Mouse (Mus musculus) embryonic fibroblast, embryonic 13.5 days (primary cell): ENCODE results near the gene Anapc11. TPM values are rescaled to one million over a fixed set of nuclear protein-coding genes. Genes with fewer than 3 reads are reported as not detected.

Source experiments
- H3K27ac ChIP-seq: 2 replicates; pipeline ENCODE4 v1.5.1; 2012; ENCODE audit warnings: low read length, control low read depth, inconsistent platforms; ENCODE audit not compliant: insufficient read depth
- H3K4me1 ChIP-seq: 2 replicates; pipeline ENCODE4 v1.6.1; 2011; ENCODE audit warnings: low read length; ENCODE audit not compliant: control insufficient read depth, insufficient read depth
- H3K4me3 ChIP-seq: 2 replicates; pipeline ENCODE4 v1.5.1; 2011; ENCODE audit warnings: mild to moderate bottlenecking, control low read depth, low read length; ENCODE audit not compliant: insufficient read depth
- CTCF ChIP-seq: IDR thresholded peaks from 2 replicates; pipeline ENCODE4 v1.5.1; 2011; ENCODE audit warnings: mild to moderate bottlenecking, control low read depth, low read length, moderate library complexity, borderline replicate concordance; ENCODE audit not compliant: insufficient read depth
- POLR2A ChIP-seq: IDR thresholded peaks from 2 replicates; pipeline ENCODE4 v1.6.1; 2011; ENCODE audit warnings: low read depth, mild to moderate bottlenecking, control low read depth, low read length, moderate library complexity
- polyA plus RNA-seq: library from polyadenylated mRNA; stranded (reverse); fragments of >200 nt; gene quantifications from 2 replicates; pipeline ENCODE4 v1.2.4, GENCODE M21; 2011; ENCODE audit warnings: low read depth; ENCODE audit not compliant: missing spikeins, insufficient read length

Anapc11 gene
- polyA plus RNA-seq, 1 experiment, result 87.2 TPM

DNA sequence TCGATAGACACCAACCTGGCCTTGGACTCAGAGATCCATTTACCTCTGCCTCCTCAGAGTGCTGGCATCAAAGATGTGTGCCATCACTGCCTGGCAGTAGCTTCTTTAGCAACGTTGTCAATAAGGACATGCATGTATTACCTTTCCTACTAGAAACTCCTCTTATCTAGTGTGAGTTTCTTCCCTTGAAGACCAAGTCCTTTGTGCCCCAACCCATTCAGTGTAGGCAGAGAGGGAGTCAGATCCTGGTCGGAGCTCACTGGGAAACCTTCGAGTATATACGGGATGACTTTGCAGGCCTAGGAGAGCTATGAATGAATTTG is 24.0 kb upstream of the Anapc11 start:
- Histone ChIP-seq H3K4me1 (peaks cover 14% of the 10 kb centered on the region; the same call in 1 of the 2 replicates), H3K4me3 (peak overlapping the region; percentile 72), H3K27ac (peak overlapping the region; percentile 44)
- TF ChIP-seq CTCF, result no peak
- TF ChIP-seq POLR2A, result peak; percentile 58

DNA sequence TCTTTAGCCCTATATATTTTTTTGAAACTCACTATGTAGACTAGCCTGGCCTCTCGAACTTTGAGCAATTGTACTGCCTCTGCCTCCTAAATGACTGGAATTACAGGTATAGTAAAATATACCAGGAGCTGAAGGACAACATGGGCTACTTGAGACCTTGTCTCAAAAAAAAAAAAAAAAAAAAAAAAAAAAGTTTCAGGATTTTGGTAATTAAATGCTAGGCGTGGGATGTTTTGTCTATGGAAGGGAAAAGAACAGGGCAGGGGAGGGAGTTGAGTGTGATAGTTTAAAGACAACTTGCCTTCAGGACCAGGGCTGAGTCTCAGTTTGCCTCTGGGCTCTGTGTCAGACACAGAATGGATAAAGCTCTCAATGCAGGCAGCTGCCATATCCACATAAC is 23.2 kb upstream of the Anapc11 start:
- H3K4me3 ChIP-seq, result no peak overlapping the region
- H3K27ac ChIP-seq, result no peak overlapping the region
- no peak for TF ChIP-seq POLR2A
- TF ChIP-seq CTCF, result no peak
- H3K4me1 ChIP-seq, result peaks cover 12% of the 10 kb centered on the region; the same call in 1 of the 2 replicates

DNA sequence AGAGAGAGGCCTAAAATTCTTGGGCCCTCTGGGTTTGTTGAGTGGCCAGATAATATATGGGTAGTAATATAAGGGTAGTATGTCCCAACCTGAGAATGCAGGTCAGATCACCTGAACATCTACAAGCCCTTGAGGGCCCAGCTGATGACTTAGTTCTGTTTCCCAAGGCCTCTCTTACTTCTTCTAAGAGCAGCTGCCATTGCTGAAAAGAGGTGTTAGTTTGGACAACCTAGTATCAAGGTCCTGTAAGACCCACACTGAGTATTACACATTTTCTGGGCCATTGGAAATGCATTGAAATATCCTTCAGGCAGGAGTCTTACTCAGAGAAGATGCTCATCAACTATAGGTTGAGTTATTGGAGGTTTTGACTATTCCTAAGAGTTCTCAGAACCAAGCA is 22.3 kb upstream of the Anapc11 start:
- H3K4me3 ChIP-seq, result no peak overlapping the region
- TF ChIP-seq POLR2A (no peak), CTCF (no peak)
- H3K4me1 ChIP-seq, result peaks cover 9% of the 10 kb centered on the region; the same call in 1 of the 2 replicates
- no peak overlapping the region for H3K27ac ChIP-seq

DNA sequence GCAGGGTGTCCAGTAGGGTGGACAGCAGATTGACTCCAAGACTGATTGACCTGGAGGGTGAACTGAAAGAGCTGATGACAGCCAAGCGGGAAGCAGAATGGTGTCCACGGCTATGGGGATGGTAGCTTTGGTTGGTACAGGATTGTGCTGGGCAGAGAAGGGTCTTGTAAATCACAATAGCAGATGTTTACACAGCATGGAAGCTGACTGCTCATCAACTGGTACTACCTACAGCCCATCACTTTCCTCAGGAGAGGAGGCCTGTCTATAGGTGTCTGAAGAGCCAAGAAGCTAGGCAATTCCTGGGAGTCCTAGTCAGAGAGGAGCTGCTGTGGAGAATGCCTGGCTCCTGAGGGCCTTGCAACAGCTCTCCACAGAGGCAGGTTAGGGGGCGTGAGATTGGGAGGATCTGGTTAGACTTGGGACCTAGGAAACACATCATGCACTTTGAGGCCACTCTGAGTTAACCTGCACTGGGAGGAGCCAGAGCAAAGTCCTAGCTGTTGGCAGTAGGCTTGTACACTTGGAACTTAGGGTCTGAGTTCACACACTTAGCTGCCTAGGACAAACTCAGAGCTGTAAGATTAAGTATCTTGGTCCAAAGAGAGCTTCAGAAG is 21.7 kb upstream of the Anapc11 start:
- Histone ChIP-seq H3K27ac (no peak overlapping the region), H3K4me1 (0 out of 2 replicates have a peak, but pooled peaks cover 6% of the 10 kb centered on the region), H3K4me3 (no peak overlapping the region)
- no peak for TF ChIP-seq CTCF
- 0 out of 2 replicates have a peak, but pooled peaks have one; percentile 5 for TF ChIP-seq POLR2A

DNA sequence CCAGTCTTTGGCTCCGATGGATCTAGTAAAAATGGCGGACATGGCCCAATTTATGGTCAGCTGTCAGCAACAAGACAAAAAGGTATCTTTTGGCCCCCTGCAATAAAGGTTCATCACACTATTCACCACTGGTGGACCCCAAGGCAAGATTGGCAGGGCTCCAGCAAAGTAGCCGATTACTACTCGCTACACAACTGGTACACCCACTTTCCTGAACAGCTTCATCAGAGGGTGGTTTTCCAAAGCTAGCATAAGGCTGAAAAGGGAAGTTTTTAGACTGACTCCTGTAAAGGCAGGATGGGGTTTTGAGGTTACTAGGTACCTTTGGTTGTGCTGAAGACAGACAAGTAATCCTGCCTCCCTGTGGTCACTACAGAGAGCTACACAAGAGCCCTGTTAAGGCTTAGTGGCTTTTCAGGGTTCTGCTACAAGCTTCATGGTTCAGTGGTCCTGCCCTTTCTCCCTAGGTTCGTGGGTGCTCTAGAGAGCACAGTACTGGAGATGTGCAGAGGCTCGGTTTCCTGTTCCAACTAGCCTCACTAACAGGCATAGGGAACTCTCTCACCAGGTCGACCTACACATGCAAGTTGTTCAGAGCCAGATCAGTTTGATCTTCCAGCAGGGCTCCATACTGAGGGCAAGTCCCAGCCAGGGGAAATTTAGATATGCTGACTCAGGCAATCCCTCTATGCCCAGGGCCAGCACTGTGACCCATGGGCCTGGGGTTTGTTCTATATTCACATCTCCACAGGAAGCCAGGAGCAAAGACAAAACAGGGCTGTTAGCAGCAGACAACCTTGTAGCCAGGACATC is 20.8 kb upstream of the Anapc11 start:
- 0 out of 2 replicates have a peak, but pooled peaks cover 6% of the 10 kb centered on the region for H3K4me1 ChIP-seq
- no peak for TF ChIP-seq CTCF
- TF ChIP-seq POLR2A, result no peak; the same call in 1 of the 2 replicates
- H3K27ac ChIP-seq, result no peak overlapping the region
- no peak overlapping the region for H3K4me3 ChIP-seq

DNA sequence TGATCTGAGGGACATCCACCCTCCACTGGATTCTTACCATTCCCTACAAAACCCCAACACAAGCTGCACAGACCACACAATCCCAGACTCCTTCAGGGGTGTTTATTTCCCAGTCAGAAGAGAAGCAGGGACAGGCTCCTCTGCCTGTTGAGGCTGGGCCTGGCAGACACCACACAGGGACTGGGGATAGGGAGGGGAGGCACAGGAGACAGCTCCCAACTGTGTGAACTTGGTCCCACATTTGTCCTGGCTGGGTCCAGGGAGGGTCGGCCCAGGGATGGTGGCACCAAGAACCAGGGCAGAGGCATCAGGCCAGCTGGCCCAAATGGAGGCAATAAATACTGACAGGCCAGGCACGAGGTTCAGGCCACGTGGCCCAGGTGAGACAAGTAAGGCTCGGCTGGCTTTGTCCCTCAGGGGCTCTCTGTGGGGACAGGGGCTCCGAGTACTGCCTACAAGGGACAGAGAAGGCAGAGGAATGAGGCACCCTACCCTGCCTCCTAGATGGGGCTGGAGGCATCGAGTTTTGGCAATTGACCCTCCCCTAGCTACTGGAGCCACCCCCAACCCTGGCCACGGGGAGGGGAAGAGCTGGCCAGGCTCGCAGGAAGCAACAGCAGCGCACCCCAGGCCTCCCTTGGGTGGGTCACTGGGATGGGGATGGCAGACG is 20.1 kb upstream of the Anapc11 start:
- Histone ChIP-seq H3K4me3 (no peak overlapping the region), H3K27ac (no peak overlapping the region), H3K4me1 (0 out of 2 replicates have a peak, but pooled peaks cover 6% of the 10 kb centered on the region)
- TF ChIP-seq CTCF (no peak), POLR2A (no peak)

DNA sequence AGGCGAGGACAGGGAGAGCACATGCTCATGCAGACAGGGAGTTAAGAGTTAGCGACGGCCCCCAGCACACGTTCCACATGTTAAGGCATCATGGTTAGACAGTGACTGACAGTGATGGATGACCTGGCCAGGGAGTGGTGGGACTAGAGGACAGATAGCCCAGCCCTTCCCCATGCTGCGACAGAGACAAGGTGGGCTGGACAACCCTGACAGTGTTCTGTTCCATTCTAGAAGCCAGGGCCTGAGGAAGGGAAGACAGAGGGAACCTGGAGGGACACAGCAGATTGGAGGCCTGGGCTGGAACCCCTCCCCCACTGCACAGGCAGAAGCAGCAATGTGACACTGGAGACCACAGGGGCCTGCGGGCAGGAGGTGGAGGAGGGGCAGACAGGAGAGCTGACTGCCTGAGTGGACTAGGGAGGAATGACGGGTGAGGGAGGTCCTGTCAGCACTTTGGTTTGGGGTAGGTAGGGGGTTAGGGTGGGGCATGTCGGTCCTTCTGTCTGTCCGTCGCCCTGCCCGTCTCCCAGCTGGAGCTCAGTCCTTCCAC is 19.5 kb upstream of the Anapc11 start:
- Histone ChIP-seq H3K4me1 (0 out of 2 replicates have a peak, but pooled peaks cover 6% of the 10 kb centered on the region), H3K27ac (no peak overlapping the region), H3K4me3 (no peak overlapping the region)
- TF ChIP-seq POLR2A (no peak), CTCF (no peak)

DNA sequence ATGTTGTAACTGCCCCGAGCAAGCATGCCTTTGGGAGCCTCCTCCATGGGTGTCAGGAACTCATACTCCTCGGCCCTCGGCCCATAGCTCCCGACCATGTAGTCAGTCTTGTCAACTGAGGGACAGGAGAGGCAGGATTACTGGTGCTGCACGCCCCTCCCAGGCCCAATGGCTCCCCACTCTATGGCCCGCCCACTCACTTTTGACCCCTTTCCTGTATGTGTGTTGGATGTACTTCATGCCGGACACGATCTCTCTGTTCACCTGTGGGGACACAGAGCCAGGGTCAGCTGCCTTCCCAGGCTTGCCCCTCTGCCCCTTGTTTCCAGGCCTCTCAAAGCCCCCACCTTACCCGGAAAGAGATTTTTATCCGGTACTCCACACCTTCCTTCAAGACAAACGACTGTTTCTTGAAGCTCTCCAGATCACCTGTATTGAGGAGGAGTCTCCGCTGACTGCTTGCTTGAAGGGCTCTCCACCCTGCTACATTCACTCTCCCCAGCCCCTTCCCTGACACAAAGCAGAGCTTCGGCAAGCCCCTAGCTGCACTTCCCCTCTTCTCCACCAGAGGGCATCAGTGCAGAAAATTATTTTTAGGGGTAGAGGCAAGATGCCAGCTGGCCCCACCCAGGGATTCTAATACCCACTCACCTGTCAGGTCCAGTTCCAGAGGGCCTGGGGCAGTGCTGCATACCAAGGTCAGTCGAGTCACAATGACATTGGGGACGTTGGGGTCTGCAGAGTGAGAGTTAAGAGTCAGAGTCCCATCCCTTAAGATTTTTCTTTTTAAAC is 18.7 kb upstream of the Anapc11 start:
- H3K4me1 ChIP-seq, result 0 out of 2 replicates have a peak, but pooled peaks cover 6% of the 10 kb centered on the region
- H3K27ac ChIP-seq, result no peak overlapping the region
- peak overlapping the region; percentile 97 for H3K4me3 ChIP-seq
- peak; percentile 7; the same call in 1 of the 2 replicates for TF ChIP-seq POLR2A
- peak; percentile 46; the same call in 1 of the 2 replicates for TF ChIP-seq CTCF

DNA sequence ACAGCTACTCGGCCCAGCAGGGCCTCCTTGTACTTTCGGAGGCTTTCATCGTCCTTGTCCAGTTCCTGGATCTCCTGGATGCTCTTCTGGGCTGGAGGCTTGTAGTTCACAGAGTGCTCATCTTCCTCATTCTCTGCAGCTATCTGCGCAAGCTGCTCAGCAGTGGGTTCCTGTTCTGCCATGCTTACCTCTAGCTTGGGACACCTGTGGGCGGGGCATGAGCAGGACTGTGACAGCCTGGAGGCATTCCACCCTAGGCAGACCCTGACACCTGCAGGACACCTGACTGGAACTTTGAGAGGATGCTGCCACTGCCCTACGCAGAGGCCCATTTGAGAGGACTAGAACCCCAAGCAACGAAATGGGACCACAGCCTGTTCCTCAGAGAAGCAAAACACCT is 18.0 kb upstream of the Anapc11 start:
- peak overlapping the region; percentile 97 for H3K4me3 ChIP-seq
- TF ChIP-seq POLR2A (peak; percentile 9; the same call in 1 of the 2 replicates), CTCF (no peak)
- peak overlapping the region; percentile 91 for H3K27ac ChIP-seq
- H3K4me1 ChIP-seq, result 0 out of 2 replicates have a peak, but pooled peaks cover 6% of the 10 kb centered on the region
